Comparison of ENCODE assay signal across 27 mouse cellular contexts in genomic region chr12:72496866-72497600, GRCm38 (mm10). TPM values are rescaled to one million over a fixed set of nuclear protein-coding genes. Genes with fewer than 3 reads are reported as not detected.
DNase-seq lines count a peak whose midpoint lies in the region; ATAC-seq lines count a peak whose summit lies in the region.
"Had no signal": no experiment of that assay in that cellular context is flagged by ENCODE, and none has a peak within 500 bp of the region (broad histone marks: within the 10 kb centered on the region; RNA-seq: fewer than 3 reads in every experiment).

No protein-coding gene starts in this region.

- no peak overlapping the region for H3K27ac ChIP-seq in hindbrain, embryonic 11.5 days (ENCODE audit: low read depth, low read length)
- H3K27ac ChIP-seq in hindbrain, embryonic 13.5 days, result no peak overlapping the region
- H3K27ac ChIP-seq in neural tube, embryonic 11.5 days (ENCODE audit: low read depth, low read length), result no peak overlapping the region
- no peak overlapping the region for H3K27ac ChIP-seq in neural tube, embryonic 15.5 days (replicated peaks)
- no peak overlapping the region for H3K27ac ChIP-seq in forebrain, embryonic 13.5 days
- H3K27ac ChIP-seq: hindbrain, embryonic 12.5 days; limb, embryonic 13.5 days; lung, embryonic 15.5 days had no signal

- H3K4me1 ChIP-seq in hindbrain, embryonic 11.5 days (replicated peaks; ENCODE audit: control insufficient read depth, insufficient read depth, low read length), result no peaks in the 10 kb centered on the region
- peaks cover 5% of the 10 kb centered on the region; the same call in 1 of the 2 replicates for H3K4me1 ChIP-seq in hindbrain, embryonic 13.5 days (replicated peaks)
- H3K4me1 ChIP-seq in neural tube, embryonic 11.5 days (ENCODE audit: control insufficient read depth, insufficient read depth, low read length), result no peaks in the 10 kb centered on the region
- H3K4me1 ChIP-seq in neural tube, embryonic 15.5 days, result no peaks in the 10 kb centered on the region
- H3K4me1 ChIP-seq in forebrain, embryonic 13.5 days, result peaks cover 10% of the 10 kb centered on the region
- H3K4me1 ChIP-seq: hindbrain, embryonic 12.5 days; limb, embryonic 13.5 days; lung, embryonic 15.5 days had no signal

- no peaks in the 10 kb centered on the region for H3K27me3 ChIP-seq in hindbrain, embryonic 11.5 days (ENCODE audit: control insufficient read depth, insufficient read depth, low read length)
- no peaks in the 10 kb centered on the region for H3K27me3 ChIP-seq in hindbrain, embryonic 13.5 days
- H3K27me3 ChIP-seq in neural tube, embryonic 11.5 days (ENCODE audit: control insufficient read depth, insufficient read depth, low read length), result no peaks in the 10 kb centered on the region
- no peaks in the 10 kb centered on the region for H3K27me3 ChIP-seq in neural tube, embryonic 15.5 days (replicated peaks)
- H3K27me3 ChIP-seq in forebrain, embryonic 13.5 days, result no peaks in the 10 kb centered on the region
- H3K27me3 ChIP-seq: hindbrain, embryonic 12.5 days; limb, embryonic 13.5 days; lung, embryonic 15.5 days had no signal

- no peak overlapping the region for H3K9ac ChIP-seq in hindbrain, embryonic 11.5 days (ENCODE audit: low read depth, low read length)
- H3K9ac ChIP-seq in hindbrain, embryonic 13.5 days, result no peak overlapping the region
- no peak overlapping the region for H3K9ac ChIP-seq in neural tube, embryonic 11.5 days (ENCODE audit: low read length)
- H3K9ac ChIP-seq in neural tube, embryonic 15.5 days (replicated peaks), result no peak overlapping the region
- no peak overlapping the region for H3K9ac ChIP-seq in forebrain, embryonic 13.5 days
- H3K9ac ChIP-seq: hindbrain, embryonic 12.5 days; limb, embryonic 13.5 days; lung, embryonic 15.5 days had no signal

- 62% methylated on average over 12 of the region's 12 CpGs for WGBS in hindbrain, embryonic 11.5 days
- WGBS in hindbrain, embryonic 13.5 days, result 49% methylated on average over 12 of the region's 12 CpGs
- 65% methylated on average over 12 of the region's 12 CpGs for WGBS in neural tube, embryonic 11.5 days
- 41% methylated on average over 12 of the region's 12 CpGs for WGBS in neural tube, embryonic 15.5 days
- 36% methylated on average over 12 of the region's 12 CpGs for WGBS in forebrain, embryonic 13.5 days

- DNase-seq in hindbrain, embryonic 11.5 days (ENCODE audit: low spot score), result peak; percentile 12
- DNase-seq in neural tube, embryonic 11.5 days (ENCODE audit: low spot score), result no peak
- no peak for DNase-seq in frontal cortex, postnatal 25 days (ENCODE audit: low spot score in 2 of 2)
- DNase-seq in retina, postnatal 1 day, result no peak
- DNase-seq: adrenal gland, adult 8-10 months; cerebellum, adult 11 months; cerebellum, adult 9-10 months; cerebellum, postnatal 36 days; heart, postnatal 14 days; kidney, adult 11 months; kidney, postnatal 14 days; layer of hippocampus, adult 9-11 months; right cerebral cortex, adult 18-20 months; spleen, adult 18-20 months; thymus, postnatal 14 days had no signal

- no peaks in the 10 kb centered on the region for H3K9me3 ChIP-seq in hindbrain, embryonic 11.5 days (ENCODE audit: control insufficient read depth, low read length)
- H3K9me3 ChIP-seq in hindbrain, embryonic 13.5 days, result no peaks in the 10 kb centered on the region
- H3K9me3 ChIP-seq in neural tube, embryonic 11.5 days (ENCODE audit: control insufficient read depth, low read length), result no peaks in the 10 kb centered on the region
- H3K9me3 ChIP-seq in neural tube, embryonic 15.5 days (replicated peaks), result no peaks in the 10 kb centered on the region
- H3K9me3 ChIP-seq in forebrain, embryonic 13.5 days (replicated peaks), result no peaks in the 10 kb centered on the region
- H3K9me3 ChIP-seq: hindbrain, embryonic 12.5 days; limb, embryonic 13.5 days; lung, embryonic 15.5 days had no signal

- no peak overlapping the region for H3K4me3 ChIP-seq in hindbrain, embryonic 11.5 days (ENCODE audit: low read depth, low read length)
- no peak overlapping the region for H3K4me3 ChIP-seq in hindbrain, embryonic 13.5 days
- H3K4me3 ChIP-seq in neural tube, embryonic 11.5 days (ENCODE audit: low read depth, low read length), result no peak overlapping the region
- no peak overlapping the region for H3K4me3 ChIP-seq in neural tube, embryonic 15.5 days (replicated peaks)
- H3K4me3 ChIP-seq in forebrain, embryonic 13.5 days, result no peak overlapping the region
- H3K4me3 ChIP-seq: hindbrain, embryonic 12.5 days; limb, embryonic 13.5 days; lung, embryonic 15.5 days; myocyte had no signal

- H3K4me2 ChIP-seq in hindbrain, embryonic 11.5 days (replicated peaks; ENCODE audit: low read depth, low read length), result no peak overlapping the region
- H3K4me2 ChIP-seq in hindbrain, embryonic 13.5 days, result no peak overlapping the region
- H3K4me2 ChIP-seq in neural tube, embryonic 11.5 days (ENCODE audit: low read depth), result no peak overlapping the region
- no peak overlapping the region for H3K4me2 ChIP-seq in neural tube, embryonic 15.5 days
- no peak overlapping the region for H3K4me2 ChIP-seq in forebrain, embryonic 13.5 days
- H3K4me2 ChIP-seq: hindbrain, embryonic 12.5 days; limb, embryonic 13.5 days; liver, embryonic 11.5 days; lung, embryonic 15.5 days had no signal

- ATAC-seq in hindbrain, embryonic 11.5 days (ENCODE audit: low FRiP score), result 0 out of 2 replicates have a peak, but pooled peaks have one; percentile 47
- ATAC-seq in hindbrain, embryonic 13.5 days (ENCODE audit: low FRiP score), result no peak
- peak; percentile 63; the same call in 1 of the 2 replicates for ATAC-seq in neural tube, embryonic 11.5 days (ENCODE audit: insufficient read depth, low FRiP score, low TSS enrichment)
- no peak for ATAC-seq in neural tube, embryonic 15.5 days (ENCODE audit: low FRiP score)
- ATAC-seq in forebrain, embryonic 13.5 days, result peak; percentile 62; the same call in 1 of the 2 replicates
- ATAC-seq: activated CD4-positive, CD25-positive, alpha-beta regulatory T cell, adult 4 months; CD4-positive, CD25-positive, alpha-beta regulatory T cell, adult 4 months; inflammation-experienced regulatory T-cells, adult 6 months; midbrain, embryonic 16.5 days had no signal

- no peaks in the 10 kb centered on the region for H3K36me3 ChIP-seq in hindbrain, embryonic 11.5 days (ENCODE audit: control insufficient read depth, insufficient read depth, low read length)
- no peaks in the 10 kb centered on the region for H3K36me3 ChIP-seq in hindbrain, embryonic 13.5 days
- H3K36me3 ChIP-seq in neural tube, embryonic 11.5 days (ENCODE audit: control insufficient read depth, insufficient read depth, low read length), result no peaks in the 10 kb centered on the region
- H3K36me3 ChIP-seq in neural tube, embryonic 15.5 days, result no peaks in the 10 kb centered on the region
- no peaks in the 10 kb centered on the region for H3K36me3 ChIP-seq in forebrain, embryonic 13.5 days (ENCODE audit: poor library complexity, severe bottlenecking)
- H3K36me3 ChIP-seq: hindbrain, embryonic 12.5 days; limb, embryonic 13.5 days; lung, embryonic 15.5 days had no signal

RNA-seq across cellular contexts. Expression of gene Pcnx4, which starts 39.1 kb away (rescaled TPM):
- 16.2 and 16.6 TPM in 2 replicates for polyA plus RNA-seq in hindbrain, embryonic 11.5 days (2014; fragmentation: Nextera tagmentation; extraction: Ambion mirVana)
- 19.0 and 20.0 TPM in 2 replicates for polyA plus RNA-seq in hindbrain, embryonic 13.5 days (2015; fragmentation: Nextera tagmentation; extraction: Ambion mirVana)
- 16.5 and 18.1 TPM in 2 replicates for polyA plus RNA-seq in neural tube, embryonic 11.5 days (2014; fragmentation: Nextera tagmentation; extraction: Ambion mirVana)
- 21.9 and 22.7 TPM in 2 replicates for polyA plus RNA-seq in neural tube, embryonic 15.5 days (2015; fragmentation: Nextera tagmentation; extraction: Ambion mirVana)
- polyA plus RNA-seq in forebrain, embryonic 13.5 days (2015; fragmentation: Nextera tagmentation; extraction: Ambion mirVana), result 15.5 and 16.8 TPM in 2 replicates

RNA-seq across cellular contexts. Expression of gene Lrrc9, which starts 55.4 kb away (rescaled TPM):
- polyA plus RNA-seq in hindbrain, embryonic 11.5 days (2014; fragmentation: Nextera tagmentation; extraction: Ambion mirVana), result 2.4 and 2.9 TPM in 2 replicates
- polyA plus RNA-seq in hindbrain, embryonic 13.5 days (2015; fragmentation: Nextera tagmentation; extraction: Ambion mirVana), result 3.6 and 4.1 TPM in 2 replicates
- polyA plus RNA-seq in neural tube, embryonic 11.5 days (2014; fragmentation: Nextera tagmentation; extraction: Ambion mirVana), result 2.7 TPM in 2 replicates
- 3.6 and 3.7 TPM in 2 replicates for polyA plus RNA-seq in neural tube, embryonic 15.5 days (2015; fragmentation: Nextera tagmentation; extraction: Ambion mirVana)
- polyA plus RNA-seq in forebrain, embryonic 13.5 days (2015; fragmentation: Nextera tagmentation; extraction: Ambion mirVana), result 3.0 and 3.2 TPM in 2 replicates
- polyA plus RNA-seq: activated CD4-positive, CD25-positive, alpha-beta regulatory T cell, adult 4 months; inflammation-experienced regulatory T-cells, adult 6 months; myocyte had no signal

Comparison
In these comparisons a context has a peak if more than half of its experiments do, and no peak if none do; other contexts are left out.
1. ATAC-seq: peak in hindbrain, embryonic 11.5 days (single experiment), neural tube, embryonic 11.5 days (single experiment) and forebrain, embryonic 13.5 days (single experiment); none in hindbrain, embryonic 13.5 days (single experiment) and neural tube, embryonic 15.5 days (single experiment).